Mouse (Mus musculus): Measurements from ENCODE around the gene Wdfy2.

DNA sequence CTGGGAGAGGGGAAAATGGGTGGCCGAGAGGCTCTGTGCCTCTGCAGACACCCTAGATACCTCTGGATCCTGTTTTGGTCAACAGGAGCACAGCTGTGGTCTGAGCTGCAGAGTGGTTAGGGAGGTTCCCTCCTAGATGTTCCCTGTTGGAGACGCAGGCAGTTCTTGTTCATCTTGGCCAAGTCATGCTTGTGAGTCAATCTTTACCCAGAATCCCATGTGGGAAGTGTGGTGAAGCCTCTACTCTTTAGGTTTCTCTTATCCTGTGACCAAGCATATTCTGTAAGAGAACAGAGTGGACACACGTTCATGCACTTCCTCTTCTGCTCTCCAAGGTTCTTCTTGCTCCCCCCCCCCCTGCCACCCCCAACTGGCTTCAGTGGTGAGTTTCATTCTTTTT lies 20.8 kb downstream of the Wdfy2 start:
- TF ChIP-seq CTCF (conservative IDR thresholded peaks at IDR 0.05; ENCODE audit: low read length) (no peak), POU5F1 (IDR thresholded peaks at IDR 0.05; ENCODE audit: borderline replicate concordance, low read length) (no peak), NANOG (IDR thresholded peaks at IDR 0.05; ENCODE audit: borderline replicate concordance, low read length) (no peak)

All from E14TG2a.4 (cell line).